Mouse (Mus musculus) stomach, postnatal 0 days (tissue): Measurements from ENCODE around the gene Rdh19. TPM values are rescaled to one million over a fixed set of nuclear protein-coding genes. Genes with fewer than 3 reads are reported as not detected.
"Not testable (repeated sequence)": the region's sequence is repeated elsewhere in the genome, so short reads cannot be mapped to it uniquely, and the experiment has no call there.

Source experiments
- ATAC-seq: fragments of 200-750 bp; cut with Nextera tagmentation; 2 replicates; pipeline ENCODE4 v1.8.0; 2017; ENCODE audit not compliant: low FRiP score, low TSS enrichment
- DNase-seq: peaks from one replicate; pipeline ENCODE4 v3.0.0-alpha.2; 2016; ENCODE audit warnings: low spot score
- H3K27ac ChIP-seq: fragments of 300-500 bp; sonication (generic); replicated peaks from 2 replicates; pipeline ENCODE4 v1.5.1; 2014; ENCODE audit warnings: mild to moderate bottlenecking, control low read depth
- H3K27me3 ChIP-seq: fragments of 300-500 bp; sonication (generic); 2 replicates; pipeline ENCODE4 v1.6.1; 2014; ENCODE audit warnings: low read length; ENCODE audit not compliant: control insufficient read depth, insufficient read depth
- H3K36me3 ChIP-seq: fragments of 300-500 bp; sonication (generic); 2 replicates; pipeline ENCODE4 v1.6.1; 2014; ENCODE audit warnings: low read length, mixed read lengths; ENCODE audit not compliant: control insufficient read depth, insufficient read depth
- H3K4me1 ChIP-seq: fragments of 300-500 bp; sonication (generic); replicated peaks from 2 replicates; pipeline ENCODE4 v1.6.1; 2014; ENCODE audit warnings: antibody characterized with exemption; ENCODE audit not compliant: control insufficient read depth, insufficient read depth
- H3K4me2 ChIP-seq: fragments of 300-500 bp; sonication (generic); replicated peaks from 2 replicates; pipeline ENCODE4 v1.6.1; 2014; ENCODE audit warnings: low read depth, mild to moderate bottlenecking, control low read depth, moderate library complexity
- H3K4me3 ChIP-seq: fragments of 300-500 bp; sonication (generic); 2 replicates; pipeline ENCODE4 v1.5.1; 2014; ENCODE audit warnings: low read depth, low read length, control low read depth
- H3K9ac ChIP-seq: fragments of 300-500 bp; sonication (generic); 2 replicates; pipeline ENCODE4 v1.6.1; 2014; ENCODE audit warnings: mild to moderate bottlenecking, low read length, control low read depth, mixed read lengths
- H3K9me3 ChIP-seq: fragments of 300-500 bp; sonication (generic); 2 replicates; pipeline ENCODE4 v1.6.1; 2016; ENCODE audit warnings: low read length; ENCODE audit not compliant: control insufficient read depth
- CTCF ChIP-seq: IDR thresholded peaks from 2 replicates; pipeline ENCODE4 v1.5.1; 2016; ENCODE audit warnings: antibody characterized with exemption, low read depth, mild to moderate bottlenecking, moderate library complexity
- EP300 ChIP-seq: optimal IDR thresholded peaks from 2 replicates; pipeline ENCODE3; 2016; ENCODE audit warnings: antibody characterized with exemption
- WGBS: fragments of 180-500 bp; shearing (Covaris S2); extraction: QIAGEN DNeasy Blood & Tissue Kit; methylation state at CpG from one replicate; pipeline ENCODE4 v1.1.7; 2014; 5-methylcytosine and 5-hydroxymethylcytosine counted together
- polyA plus RNA-seq: library from polyadenylated mRNA; unstranded; fragments of >200 nt; fragmentation: Nextera tagmentation; extraction: Ambion mirVana; gene quantifications from 2 replicates; pipeline ENCODE4 v1.2.1, GENCODE M21; 2015

Gene Rdh19
- polyA plus RNA-seq, 1 experiment from 2014 or later, result not detected

DNA sequence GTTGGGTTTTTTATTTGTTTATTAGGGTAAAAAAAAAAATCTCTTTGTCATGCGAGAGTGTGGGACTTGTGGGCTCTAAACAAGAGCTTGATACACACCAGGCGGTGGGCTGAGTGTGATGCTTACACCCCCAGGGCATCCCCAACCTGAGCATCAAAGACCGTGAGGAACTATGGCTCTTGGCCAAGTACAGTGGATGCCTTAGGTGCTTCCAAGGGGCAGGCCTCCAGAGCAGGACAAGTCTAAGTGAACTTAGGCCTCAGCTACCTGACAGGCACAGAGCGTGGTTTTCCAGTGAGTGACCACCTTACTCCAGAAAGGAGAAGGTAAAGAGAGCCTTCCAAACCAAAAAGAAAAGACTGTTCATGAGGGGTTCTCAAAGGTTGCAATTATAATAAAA, 37.2 kb downstream of the Rdh19 start:
- ATAC-seq, result no peak
- no peaks in the 10 kb centered on the region for H3K4me1 ChIP-seq
- H3K9ac ChIP-seq, result no peak overlapping the region
- no peaks in the 10 kb centered on the region for H3K27me3 ChIP-seq
- no peaks in the 10 kb centered on the region for H3K9me3 ChIP-seq
- H3K4me2 ChIP-seq, result no peak overlapping the region
- no peak for TF ChIP-seq EP300
- no peak for TF ChIP-seq CTCF
- DNase-seq, result no peak
- 81% methylated on average over 4 of the region's 4 CpGs for WGBS
- no peak overlapping the region for H3K27ac ChIP-seq
- H3K36me3 ChIP-seq, result no peaks in the 10 kb centered on the region
- no peak overlapping the region for H3K4me3 ChIP-seq

DNA sequence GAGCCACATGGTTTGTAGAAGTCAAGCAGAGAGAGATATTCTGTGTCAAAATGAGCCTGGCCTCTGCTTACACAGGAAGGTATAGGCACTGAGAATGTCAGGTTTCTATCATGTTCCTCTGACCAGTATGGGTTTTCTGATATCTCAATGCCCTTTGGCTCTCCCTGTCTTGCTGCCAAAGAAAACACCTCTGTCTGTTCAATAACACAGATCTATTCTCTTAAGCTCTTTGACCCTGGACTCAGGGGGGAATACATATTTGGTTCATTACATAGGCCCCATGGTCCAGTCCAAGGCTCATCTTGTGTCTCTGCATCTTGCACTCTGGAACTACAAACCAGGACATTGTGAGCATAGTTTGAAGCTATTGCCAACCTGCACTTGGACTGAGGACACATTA, 38.9 kb downstream of the Rdh19 start, which contains the start of gene Rdh7:
TSS of gene Rdh7 (minus strand) at position 213 of the 400 bp plus-strand sequence.
- TF ChIP-seq CTCF, result no peak
- no peak for TF ChIP-seq EP300
- no peak for ATAC-seq

DNA sequence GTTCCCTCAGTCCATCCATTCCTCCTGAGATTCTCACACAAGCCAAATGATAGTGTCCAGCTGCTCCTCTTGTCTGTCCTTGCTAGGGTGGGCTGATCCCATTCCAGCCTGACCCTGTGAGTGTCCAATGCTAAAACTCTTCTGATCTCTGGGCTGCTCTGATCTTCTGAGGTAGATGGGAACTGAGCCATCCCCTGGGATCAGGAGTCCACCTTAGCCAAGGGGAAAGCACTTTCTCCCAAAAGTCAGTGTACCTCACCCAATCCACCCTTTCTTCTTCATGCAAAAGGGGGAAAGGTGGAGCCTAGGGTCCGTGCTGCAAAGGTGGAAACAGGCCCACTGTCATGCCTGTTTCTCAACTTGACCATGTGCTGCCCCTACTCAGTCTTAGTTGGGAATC, 41.8 kb downstream of the Rdh19 start:
- TF ChIP-seq EP300 (no peak), CTCF (no peak)
- Histone ChIP-seq H3K4me2 (no peak overlapping the region), H3K9me3 (no peaks in the 10 kb centered on the region), H3K9ac (no peak overlapping the region), H3K27ac (no peak overlapping the region), H3K4me1 (no peaks in the 10 kb centered on the region; the same call in 1 of the 2 replicates), H3K4me3 (no peak overlapping the region), H3K27me3 (no peaks in the 10 kb centered on the region), H3K36me3 (no peaks in the 10 kb centered on the region)
- ATAC-seq, result no peak
- DNase-seq, result no peak
- WGBS, result 89% methylated on average over 1 of the region's 1 CpGs

More for the DNA sequence above, 38.9 kb downstream of the Rdh19 start, which contains the start of gene Rdh7:
- Histone ChIP-seq H3K9me3 (no peaks in the 10 kb centered on the region), H3K9ac (no peak within 1 kb of the TSS), H3K4me1 (no peaks in the 10 kb centered on the region), H3K4me3 (no peak within 1 kb of the TSS), H3K4me2 (no peak within 1 kb of the TSS), H3K36me3 (no peaks in the 10 kb centered on the region), H3K27ac (no peak within 1 kb of the TSS), H3K27me3 (no peaks in the 10 kb centered on the region)
- no peak for DNase-seq

DNA sequence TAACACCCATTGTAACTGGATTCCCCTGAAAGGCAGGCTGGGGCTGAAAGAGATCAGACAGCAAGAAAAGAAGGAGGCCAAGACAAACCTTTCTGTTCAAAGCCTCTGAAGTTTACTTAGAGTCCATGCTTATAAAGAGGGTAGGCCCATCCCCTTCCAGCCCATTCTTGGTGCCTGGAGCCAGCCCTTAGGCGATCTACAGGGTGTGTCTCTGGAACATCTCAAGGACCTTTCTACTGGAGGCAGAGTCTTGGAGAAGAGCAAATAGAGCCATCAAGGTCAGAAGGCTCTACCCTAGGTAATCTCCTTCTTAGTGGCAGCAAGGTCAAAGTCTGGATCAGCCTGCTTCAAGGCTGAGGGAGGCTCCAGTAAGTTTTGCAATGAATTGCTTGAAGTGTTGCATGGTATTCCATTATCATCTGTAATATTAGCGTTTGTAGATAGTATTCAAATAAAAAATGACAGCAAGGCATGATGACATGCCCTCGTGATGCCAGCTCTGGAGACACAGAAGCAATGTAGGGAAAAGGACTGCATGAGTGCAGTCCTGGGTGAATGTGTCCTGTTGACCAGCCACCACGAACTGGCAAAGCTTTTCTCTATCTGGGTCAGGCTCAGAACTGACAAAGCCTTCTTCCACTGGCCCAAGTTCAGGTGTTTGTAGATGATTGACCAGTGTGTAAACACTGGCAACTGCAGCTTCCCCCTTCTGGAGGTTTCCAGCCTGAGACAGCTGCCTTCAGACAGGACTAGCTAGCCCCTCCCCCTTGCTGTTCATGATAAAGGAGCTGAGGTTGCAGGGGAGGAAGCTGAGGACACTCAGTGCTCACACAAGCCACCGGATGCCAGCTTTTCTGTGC, 43.7 kb downstream of the Rdh19 start:
- ATAC-seq (peak; percentile 93), DNase-seq (peak; percentile 60)
- H3K4me1 ChIP-seq, H3K9ac ChIP-seq, H3K9me3 ChIP-seq, H3K4me2 ChIP-seq, H3K4me3 ChIP-seq, H3K36me3 ChIP-seq, H3K27me3 ChIP-seq, H3K27ac ChIP-seq: not testable (repeated sequence)
- 39% methylated on average over 5 of the region's 5 CpGs for WGBS

DNA sequence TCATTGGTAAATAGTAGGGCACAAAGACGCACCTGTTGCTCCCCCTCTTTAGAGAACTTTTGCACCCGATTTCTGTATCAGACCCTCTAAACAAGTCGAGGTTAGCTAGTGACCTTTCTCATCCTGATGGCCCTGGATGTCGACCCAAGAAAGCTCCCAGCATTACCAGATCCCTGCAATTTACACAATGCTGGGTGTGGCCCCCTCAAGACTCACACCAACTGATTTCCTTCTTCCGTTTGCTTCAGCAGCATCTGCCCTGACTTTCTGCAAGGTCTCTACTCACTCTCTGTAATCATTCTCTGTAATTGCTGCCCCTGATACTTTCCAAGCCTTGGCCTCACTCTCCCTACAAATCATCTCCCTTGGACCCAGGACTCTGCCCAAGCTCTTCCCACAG, 47.0 kb downstream of the Rdh19 start:
- Histone ChIP-seq H3K36me3 (no peaks in the 10 kb centered on the region), H3K27ac (no peak overlapping the region), H3K27me3 (no peaks in the 10 kb centered on the region), H3K9me3 (no peaks in the 10 kb centered on the region), H3K4me3 (no peak overlapping the region), H3K4me2 (no peak overlapping the region), H3K4me1 (no peaks in the 10 kb centered on the region; the same call in 1 of the 2 replicates), H3K9ac (no peak overlapping the region)
- no peak for ATAC-seq
- TF ChIP-seq EP300 (no peak), CTCF (no peak)
- 38% methylated on average over 5 of the region's 5 CpGs for WGBS
- no peak for DNase-seq

DNA sequence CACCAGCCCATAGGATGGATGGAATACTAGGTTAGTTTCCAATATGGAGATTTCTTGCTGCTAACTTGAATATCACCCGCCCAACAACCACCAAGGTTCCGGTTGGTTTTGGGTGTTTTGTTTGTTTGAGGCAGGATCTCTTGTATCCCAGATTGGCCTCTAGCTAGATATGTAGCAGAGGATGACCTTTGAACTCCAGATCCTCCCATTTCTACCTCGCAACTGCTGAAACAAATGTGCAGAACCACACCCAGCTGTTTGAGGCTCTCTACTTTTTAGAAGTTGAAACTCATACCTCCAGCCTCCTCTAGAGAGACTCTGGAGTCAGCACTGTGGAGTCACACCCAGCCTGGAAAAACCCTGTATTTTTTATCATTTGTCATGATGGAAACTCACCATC, 47.8 kb downstream of the Rdh19 start:
- Histone ChIP-seq H3K36me3 (no peaks in the 10 kb centered on the region), H3K4me3 (no peak overlapping the region), H3K27me3 (no peaks in the 10 kb centered on the region), H3K4me2 (no peak overlapping the region), H3K4me1 (no peaks in the 10 kb centered on the region; the same call in 1 of the 2 replicates), H3K27ac (no peak overlapping the region), H3K9ac (no peak overlapping the region), H3K9me3 (no peaks in the 10 kb centered on the region)
- ATAC-seq (no peak), DNase-seq (no peak)
- WGBS, result 70% methylated on average over 3 of the region's 3 CpGs
- no peak for TF ChIP-seq EP300
- no peak for TF ChIP-seq CTCF
